Mouse (Mus musculus) embryonic fibroblast, embryonic 13.5 days (primary cell): ENCODE data around the gene Abcc4. TPM values are rescaled to one million over a fixed set of nuclear protein-coding genes. Genes with fewer than 3 reads are reported as not detected.

Experiments
- H3K27ac ChIP-seq: 2 replicates; pipeline ENCODE4 v1.5.1; 2012; ENCODE audit warnings: low read length, control low read depth, inconsistent platforms; ENCODE audit not compliant: insufficient read depth
- H3K4me1 ChIP-seq: 2 replicates; pipeline ENCODE4 v1.6.1; 2011; ENCODE audit warnings: low read length; ENCODE audit not compliant: control insufficient read depth, insufficient read depth
- H3K4me3 ChIP-seq: 2 replicates; pipeline ENCODE4 v1.5.1; 2011; ENCODE audit warnings: mild to moderate bottlenecking, control low read depth, low read length; ENCODE audit not compliant: insufficient read depth
- CTCF ChIP-seq: IDR thresholded peaks from 2 replicates; pipeline ENCODE4 v1.5.1; 2011; ENCODE audit warnings: mild to moderate bottlenecking, control low read depth, low read length, moderate library complexity, borderline replicate concordance; ENCODE audit not compliant: insufficient read depth
- POLR2A ChIP-seq: IDR thresholded peaks from 2 replicates; pipeline ENCODE4 v1.6.1; 2011; ENCODE audit warnings: low read depth, mild to moderate bottlenecking, control low read depth, low read length, moderate library complexity
- polyA plus RNA-seq: library from polyadenylated mRNA; stranded (reverse); fragments of >200 nt; gene quantifications from 2 replicates; pipeline ENCODE4 v1.2.4, GENCODE M21; 2011; ENCODE audit warnings: low read depth; ENCODE audit not compliant: missing spikeins, insufficient read length

The Abcc4 gene
- polyA plus RNA-seq, 1 experiment, result 9.5 TPM

DNA sequence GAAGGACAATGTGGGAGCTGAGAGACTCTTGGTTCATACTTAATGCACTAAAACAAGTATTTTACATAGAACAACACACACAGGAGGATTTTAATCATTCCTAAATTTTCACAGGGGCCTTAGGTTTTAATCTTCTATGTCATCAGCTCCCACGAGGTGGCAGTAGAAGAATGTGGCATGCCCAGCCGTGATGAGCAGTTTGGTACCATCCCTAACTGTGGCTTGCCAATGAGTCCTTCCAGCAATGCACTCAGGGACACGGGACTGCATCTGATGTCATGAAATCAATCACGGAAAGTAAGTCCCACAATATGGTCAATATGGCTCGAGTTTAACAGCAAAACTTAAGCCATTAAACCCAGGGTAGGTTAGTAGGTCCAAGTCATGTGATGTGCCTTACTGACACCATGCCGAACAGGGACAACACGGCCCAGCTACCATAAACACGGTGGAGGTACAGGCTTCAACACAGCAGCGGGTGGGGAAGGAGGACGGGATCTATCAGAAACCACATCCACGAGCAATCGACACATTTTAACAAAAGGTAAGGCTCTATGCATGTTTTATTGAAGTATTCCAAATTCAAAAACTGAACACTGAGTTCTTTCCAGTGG, 89.2 kb downstream of the Abcc4 start:
- Histone ChIP-seq H3K4me1 (no peaks in the 10 kb centered on the region), H3K27ac (no peak overlapping the region), H3K4me3 (no peak overlapping the region)
- TF ChIP-seq POLR2A (no peak), CTCF (peak; percentile 87)

DNA sequence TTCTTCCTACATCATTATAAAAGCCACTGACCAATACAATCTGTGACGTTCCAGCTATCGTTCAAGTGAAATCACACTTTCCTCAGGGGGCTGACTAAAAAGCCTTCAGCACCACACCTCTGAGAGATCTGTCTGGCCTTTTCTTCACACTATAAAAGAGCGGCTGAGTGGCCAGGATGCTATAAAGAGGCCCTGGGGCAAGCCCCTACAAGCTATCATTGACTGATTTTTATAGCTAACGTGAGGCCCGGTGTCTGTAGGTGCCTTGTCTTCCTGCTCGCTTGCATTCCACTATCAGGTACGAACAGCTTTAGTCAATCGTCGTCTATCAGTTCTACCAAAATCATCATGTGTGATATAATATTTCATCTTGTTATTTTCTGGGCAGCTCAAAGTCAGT, 92.3 kb downstream of the Abcc4 start:
- no peak for TF ChIP-seq POLR2A
- no peak for TF ChIP-seq CTCF
- Histone ChIP-seq H3K27ac (no peak overlapping the region), H3K4me3 (no peak overlapping the region), H3K4me1 (no peaks in the 10 kb centered on the region)

DNA sequence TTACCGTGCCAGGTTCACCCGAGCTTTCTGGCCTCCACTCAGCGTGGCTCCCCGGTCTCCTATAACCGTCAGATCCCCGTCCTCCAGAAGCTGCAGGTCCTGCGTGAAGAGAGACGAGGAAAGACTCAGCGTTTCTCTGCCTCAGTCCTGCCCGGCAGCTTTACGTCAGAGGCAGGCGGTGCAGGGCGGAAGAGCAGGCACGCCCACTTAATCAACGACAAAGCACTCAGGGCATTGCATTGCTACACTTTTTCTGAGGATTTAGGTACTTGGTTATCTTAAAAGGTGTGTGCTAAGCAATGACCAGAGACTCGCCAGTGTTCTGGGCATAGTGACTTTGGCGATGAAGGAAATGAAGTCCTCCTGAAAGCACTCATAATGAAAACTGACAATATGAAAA, 94.3 kb downstream of the Abcc4 start:
- Histone ChIP-seq H3K4me1 (no peaks in the 10 kb centered on the region), H3K27ac (no peak overlapping the region), H3K4me3 (no peak overlapping the region)
- TF ChIP-seq CTCF, result no peak
- no peak for TF ChIP-seq POLR2A

DNA sequence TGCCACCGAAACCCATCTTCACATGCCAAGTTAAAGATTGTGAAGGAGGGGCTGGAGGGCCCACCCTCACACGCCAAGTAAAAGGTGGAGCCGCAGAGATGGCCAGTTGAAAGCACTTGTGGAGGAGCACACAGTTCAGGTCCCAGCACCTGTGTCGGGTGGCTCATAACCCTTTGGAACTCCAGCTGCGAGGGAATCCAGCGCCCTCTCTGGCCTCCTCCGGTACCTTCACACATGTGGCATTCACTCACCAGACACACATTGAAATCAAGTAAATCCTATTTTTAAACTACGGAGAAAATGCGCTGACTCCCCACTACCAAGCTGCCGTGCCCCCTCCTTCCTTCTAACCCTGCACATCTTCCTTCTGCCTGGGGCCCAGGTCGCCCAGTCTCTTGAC, 95.2 kb downstream of the Abcc4 start:
- TF ChIP-seq POLR2A (no peak), CTCF (no peak)
- Histone ChIP-seq H3K27ac (no peak overlapping the region), H3K4me3 (no peak overlapping the region), H3K4me1 (no peaks in the 10 kb centered on the region)

DNA sequence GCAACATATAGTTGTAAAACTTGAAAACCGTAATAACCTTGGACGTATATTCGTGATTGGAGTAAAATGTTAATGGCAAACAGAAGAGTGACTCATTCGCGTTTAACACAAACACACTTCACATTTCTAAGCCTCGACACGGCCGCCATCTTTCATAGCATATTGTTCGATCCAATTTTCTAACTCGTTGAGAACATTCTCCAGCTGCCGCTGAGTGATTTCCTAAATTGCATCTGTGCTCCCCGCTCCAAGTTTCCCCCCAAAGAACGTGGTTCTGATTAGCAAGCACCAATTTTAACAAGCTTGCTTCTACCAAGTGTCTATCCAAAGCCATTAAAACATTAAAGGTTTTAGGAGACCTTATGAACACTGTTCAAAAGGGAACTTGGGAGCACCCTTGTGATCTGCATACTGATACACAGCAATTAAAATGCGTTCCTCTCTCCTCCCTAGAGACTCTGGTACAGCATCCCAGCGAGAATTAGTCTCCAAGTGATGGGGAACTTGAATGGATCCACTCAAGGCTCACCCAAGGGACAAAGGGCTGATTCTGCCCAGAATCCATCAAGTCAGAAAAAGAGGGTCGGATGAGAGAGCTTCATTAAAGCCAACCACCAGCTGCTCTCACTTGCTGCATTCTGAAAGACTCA, 97.1 kb downstream of the Abcc4 start:
- H3K27ac ChIP-seq, result no peak overlapping the region
- no peak for TF ChIP-seq CTCF
- TF ChIP-seq POLR2A, result no peak
- no peaks in the 10 kb centered on the region for H3K4me1 ChIP-seq

DNA sequence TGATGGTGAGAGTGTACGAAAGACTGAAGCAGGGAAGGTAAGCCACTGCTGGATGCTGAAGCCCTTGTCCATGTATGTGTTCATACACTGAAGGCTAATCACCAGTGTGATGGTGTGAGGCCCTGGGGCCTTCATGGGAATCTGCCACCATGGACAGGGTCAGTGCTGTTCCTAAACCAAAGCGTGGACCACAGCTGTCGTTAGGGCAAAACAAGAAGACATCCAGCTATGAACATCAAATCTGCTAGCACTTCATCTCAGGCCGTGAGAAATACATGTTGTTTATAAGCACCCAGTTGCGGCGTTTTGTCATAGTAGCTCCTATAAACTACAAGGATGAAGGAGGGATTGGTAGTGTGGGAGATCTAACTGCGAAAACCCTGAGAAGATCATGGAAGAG, 97.7 kb downstream of the Abcc4 start:
- Histone ChIP-seq H3K4me1 (no peaks in the 10 kb centered on the region), H3K27ac (no peak overlapping the region), H3K4me3 (no peak overlapping the region)
- no peak for TF ChIP-seq CTCF
- TF ChIP-seq POLR2A, result no peak

More for the DNA sequence above, 97.1 kb downstream of the Abcc4 start:
- no peak overlapping the region for H3K4me3 ChIP-seq

DNA sequence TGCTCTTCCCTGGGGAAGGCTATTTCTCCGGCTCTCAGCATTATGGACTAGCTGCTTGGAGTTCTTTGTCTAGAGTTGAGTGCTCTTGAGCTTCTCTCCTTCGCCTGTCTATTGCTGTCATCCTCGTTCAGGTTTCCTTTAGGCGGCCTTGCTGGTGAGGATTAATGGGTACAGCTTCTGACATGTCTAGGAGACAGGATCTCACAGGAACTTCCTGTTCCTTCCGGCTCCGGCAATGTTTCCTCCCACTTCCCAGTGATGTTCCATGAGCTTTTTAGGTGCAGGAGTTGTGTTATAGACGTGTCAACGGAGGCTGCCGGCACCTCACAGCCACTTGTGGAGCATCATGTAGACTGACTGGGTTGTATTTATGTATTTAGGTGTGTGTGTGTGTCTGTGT, 99.5 kb downstream of the Abcc4 start:
- Histone ChIP-seq H3K4me3 (no peak overlapping the region), H3K27ac (no peak overlapping the region), H3K4me1 (no peaks in the 10 kb centered on the region)
- no peak for TF ChIP-seq CTCF
- TF ChIP-seq POLR2A, result no peak

DNA sequence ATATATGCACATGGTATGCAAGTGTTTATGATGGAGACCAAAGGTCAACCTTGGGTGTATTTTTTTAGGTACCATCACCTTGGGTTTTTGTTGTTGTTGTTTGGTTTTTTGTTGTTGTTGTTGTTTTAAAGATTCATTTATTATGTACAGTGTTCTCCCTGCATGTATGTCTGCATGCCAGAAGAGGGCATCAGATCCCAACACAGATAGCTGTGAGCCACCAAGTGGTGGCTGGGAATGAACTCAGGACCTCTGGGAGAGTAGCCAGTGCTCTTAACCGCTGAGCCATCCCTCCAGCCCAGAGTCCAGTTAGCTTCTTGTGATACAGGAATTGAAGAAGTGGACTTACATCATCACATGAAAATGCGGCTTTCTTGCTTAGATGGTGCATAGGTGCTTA, 101.1 kb downstream of the Abcc4 start:
- Histone ChIP-seq H3K27ac (no peak overlapping the region), H3K4me1 (no peaks in the 10 kb centered on the region), H3K4me3 (no peak overlapping the region)
- no peak for TF ChIP-seq POLR2A
- TF ChIP-seq CTCF, result no peak

DNA sequence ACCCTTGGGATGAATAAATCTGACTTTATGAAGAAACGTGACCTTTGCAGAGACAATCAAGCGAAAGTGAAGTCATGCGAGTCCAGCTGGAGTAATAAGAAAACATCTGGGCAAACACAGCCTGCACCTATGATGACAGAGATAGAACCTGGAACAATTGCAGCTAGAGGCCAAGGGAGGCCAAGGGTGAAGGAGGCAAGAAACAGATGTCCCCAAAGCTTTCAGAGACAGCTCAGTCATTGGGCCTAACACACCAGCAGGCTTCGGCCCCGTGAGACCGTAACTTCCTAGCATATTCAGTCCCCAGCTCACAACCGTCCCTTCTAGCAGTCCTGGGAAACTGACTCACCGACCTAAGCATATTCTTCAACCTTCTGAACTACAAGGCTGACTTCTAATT, 104.0 kb downstream of the Abcc4 start:
- no peak overlapping the region for H3K4me3 ChIP-seq
- TF ChIP-seq CTCF, result no peak
- no peak for TF ChIP-seq POLR2A

DNA sequence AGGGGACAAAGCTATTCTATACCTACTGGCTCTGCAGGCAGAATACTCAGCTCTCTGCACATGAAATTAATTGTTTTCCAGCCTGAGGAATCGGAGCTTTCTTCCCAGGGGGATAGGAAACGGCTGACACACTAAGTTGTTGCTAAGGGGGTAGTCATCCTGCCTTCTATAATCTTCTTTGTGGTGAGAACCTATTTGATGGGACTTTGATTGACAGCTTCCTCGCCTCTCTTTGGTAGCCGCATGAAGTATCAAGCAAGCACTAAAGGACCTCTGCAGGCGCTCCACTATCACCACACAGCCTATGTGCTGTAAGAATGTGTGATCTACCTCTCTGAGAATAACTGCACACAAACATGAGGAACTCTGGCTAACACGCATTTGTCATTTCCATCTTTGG, 105.3 kb downstream of the Abcc4 start:
- no peaks in the 10 kb centered on the region for H3K4me1 ChIP-seq
- H3K4me3 ChIP-seq, result no peak overlapping the region
- no peak overlapping the region for H3K27ac ChIP-seq
- TF ChIP-seq CTCF (no peak), POLR2A (no peak)

More for the DNA sequence above, 104.0 kb downstream of the Abcc4 start:
- Histone ChIP-seq H3K4me1 (no peaks in the 10 kb centered on the region), H3K27ac (no peak overlapping the region)

DNA sequence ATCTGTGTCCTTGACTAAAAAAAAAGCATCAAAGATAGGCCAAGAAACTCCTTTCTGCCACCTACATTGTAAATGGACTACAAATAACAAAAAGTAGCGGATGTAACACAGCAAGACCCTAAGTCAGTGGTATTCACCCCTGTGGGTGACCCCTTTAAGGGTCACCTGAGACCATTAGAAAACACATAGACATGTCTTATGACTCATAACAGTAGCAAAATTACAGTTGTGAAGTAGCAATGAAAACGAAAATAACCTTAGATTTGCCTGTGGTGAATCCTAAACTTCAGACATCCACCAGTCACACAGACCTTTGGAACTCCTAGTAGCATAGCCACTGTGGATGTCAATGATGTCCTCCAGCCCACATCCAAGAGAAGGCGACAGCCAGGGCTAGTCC, 107.3 kb downstream of the Abcc4 start:
- no peak overlapping the region for H3K4me3 ChIP-seq
- no peak overlapping the region for H3K27ac ChIP-seq
- TF ChIP-seq POLR2A (no peak), CTCF (no peak)
- no peaks in the 10 kb centered on the region for H3K4me1 ChIP-seq
